Mouse (Mus musculus) spleen, postnatal 14 days (tissue): ENCODE measurements around the gene Mrps25.

Experiments used
- DNase-seq, 2 experiments: peaks; one replicate each; pipeline ENCODE4 v3.0.0; 2021 to 2022; ENCODE audit warnings: low spot score in 2 of 2

Gene Mrps25

DNA sequence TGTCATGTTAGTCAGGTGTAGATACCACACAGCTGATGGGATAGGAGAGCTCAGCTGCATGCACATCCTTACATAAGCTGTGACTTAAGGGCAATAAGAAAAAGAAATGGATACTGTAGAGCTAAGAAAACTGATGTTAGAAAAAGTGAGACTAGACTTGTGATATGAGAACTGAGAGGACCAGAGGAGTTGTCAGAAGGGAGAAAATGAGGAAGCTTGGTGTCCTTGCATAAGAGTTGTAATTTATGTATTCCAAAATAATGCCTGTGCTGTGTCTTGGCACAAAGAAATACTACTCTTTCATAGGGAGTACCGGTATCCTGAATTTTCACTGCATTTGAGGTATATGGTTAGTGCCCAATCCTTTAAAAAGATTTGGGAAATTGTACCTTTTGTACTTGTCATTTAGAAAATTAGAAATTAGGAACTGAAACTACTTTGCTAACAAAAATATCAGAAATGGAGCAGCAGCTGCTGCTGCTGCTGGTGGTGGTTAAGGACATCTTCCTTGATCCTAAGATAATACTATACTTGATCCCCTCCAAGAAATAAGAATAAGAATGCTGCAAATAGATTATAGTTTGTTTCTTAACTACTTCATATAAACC lies 56.9 kb downstream of the Mrps25 start:
- no peak for DNase-seq

GRCm38 (mm10) chr6:92124547-92124946 lies 59.3 kb downstream of the Mrps25 start:
- DNase-seq = no peak
